Mouse (Mus musculus) lung, postnatal 0 days (tissue): ENCODE results near the gene Vpreb3. TPM values are rescaled to one million over a fixed set of nuclear protein-coding genes. Genes with fewer than 3 reads are reported as not detected.

ENCODE experiments used
- ATAC-seq: fragments of 200-750 bp; cut with Nextera tagmentation; 2 replicates; pipeline ENCODE4 v1.8.0; 2017; ENCODE audit warnings: moderate library complexity
- DNase-seq: peaks from one replicate; pipeline ENCODE4 v3.0.0-alpha.2; 2016; ENCODE audit warnings: low spot score
- H3K27ac ChIP-seq: fragments of 300-500 bp; sonication (generic); 2 replicates; pipeline ENCODE4 v1.5.1; 2014; ENCODE audit warnings: antibody characterized with exemption, mild to moderate bottlenecking, low read length, mixed read lengths
- H3K27me3 ChIP-seq: fragments of 300-500 bp; sonication (generic); replicated peaks from 2 replicates; pipeline ENCODE4 v1.6.1; 2014; ENCODE audit warnings: low read length, mixed read lengths; ENCODE audit not compliant: insufficient read depth
- H3K36me3 ChIP-seq: fragments of 300-500 bp; sonication (generic); 2 replicates; pipeline ENCODE4 v1.6.1; 2014; ENCODE audit warnings: low read length, mixed read lengths; ENCODE audit not compliant: insufficient read depth
- H3K4me1 ChIP-seq: fragments of 300-500 bp; sonication (generic); 2 replicates; pipeline ENCODE4 v1.6.1; 2014; ENCODE audit warnings: antibody characterized with exemption, low read depth, low read length, mixed read lengths; ENCODE audit not compliant: insufficient read depth
- H3K4me2 ChIP-seq: fragments of 300-500 bp; sonication (generic); replicated peaks from 2 replicates; pipeline ENCODE4 v1.6.1; 2014; ENCODE audit warnings: low read depth, mild to moderate bottlenecking, low read length, moderate library complexity, mixed read lengths
- H3K4me3 ChIP-seq: fragments of 300-500 bp; sonication (generic); 2 replicates; pipeline ENCODE4 v1.5.1; 2014; ENCODE audit warnings: low read depth, low read length
- H3K9ac ChIP-seq: fragments of 300-500 bp; sonication (generic); replicated peaks from 2 replicates; pipeline ENCODE4 v1.6.1; 2014; ENCODE audit warnings: low read depth, mild to moderate bottlenecking
- H3K9me3 ChIP-seq: fragments of 300-500 bp; sonication (generic); 2 replicates; pipeline ENCODE4 v1.6.1; 2016; ENCODE audit warnings: low read length, mixed read lengths
- CTCF ChIP-seq: IDR thresholded peaks from 2 replicates; pipeline ENCODE4 v1.5.1; 2016; ENCODE audit warnings: antibody characterized with exemption, mild to moderate bottlenecking
- EP300 ChIP-seq: IDR thresholded peaks from 2 replicates; pipeline ENCODE4 v1.6.1; 2016; ENCODE audit warnings: antibody characterized with exemption, mild to moderate bottlenecking, control low read depth
- WGBS: fragments of 180-500 bp; shearing (Covaris S2); extraction: QIAGEN DNeasy Blood & Tissue Kit; methylation state at CpG from one replicate; pipeline ENCODE4 v1.1.7; 2014; 5-methylcytosine and 5-hydroxymethylcytosine counted together
- polyA plus RNA-seq: library from polyadenylated mRNA; unstranded; fragments of >200 nt; fragmentation: Nextera tagmentation; extraction: Ambion mirVana; gene quantifications from 2 replicates; pipeline ENCODE4 v1.2.1, GENCODE M21; 2015

Vpreb3 gene
- polyA plus RNA-seq, 1 experiment from 2014 or later = 8.8 TPM

- Histone ChIP-seq H3K36me3 (no peaks in the 10 kb centered on the region), H3K27ac (no peak overlapping the region), H3K27me3 (no peaks in the 10 kb centered on the region), H3K4me2 (no peak overlapping the region), H3K9me3 (no peaks in the 10 kb centered on the region), H3K4me3 (no peak overlapping the region), H3K4me1 (no peaks in the 10 kb centered on the region), H3K9ac (no peak overlapping the region)
- DNase-seq = no peak
- no peak for TF ChIP-seq EP300
- no peak for TF ChIP-seq CTCF
- 83% methylated on average over 11 of the region's 11 CpGs for WGBS
- no peak for ATAC-seq
These were observed 52.6 kb downstream of the Vpreb3 start for GRCm38 (mm10) chr10:75995463-75995862.

GRCm38 (mm10) chr10:75996315-75996714 is 53.5 kb downstream of the Vpreb3 start:
- H3K4me1 ChIP-seq = no peaks in the 10 kb centered on the region
- no peak for DNase-seq
- no peak overlapping the region for H3K27ac ChIP-seq
- H3K4me2 ChIP-seq = no peak overlapping the region
- TF ChIP-seq CTCF (no peak), EP300 (no peak)
- no peak for ATAC-seq
- H3K4me3 ChIP-seq = no peak overlapping the region
- no peaks in the 10 kb centered on the region for H3K9me3 ChIP-seq
- 15% methylated on average over 3 of the region's 3 CpGs for WGBS
- no peaks in the 10 kb centered on the region for H3K36me3 ChIP-seq
- no peaks in the 10 kb centered on the region for H3K27me3 ChIP-seq
- H3K9ac ChIP-seq = no peak overlapping the region

Other genes starting within 250 kb of the Vpreb3 start
- 33.1 and 34.5 TPM in 2 replicates for gene Cabin1, start 178.7 kb upstream of the Vpreb3 start, polyA plus RNA-seq
- gene Ddt, start 169.6 kb upstream of the Vpreb3 start, polyA plus RNA-seq = 70.6 and 81.5 TPM in 2 replicates
- gene Gm20441, start 162.1 kb upstream of the Vpreb3 start, polyA plus RNA-seq = not detected in 2 replicates
- gene Gstt3, start 161.6 kb upstream of the Vpreb3 start, polyA plus RNA-seq = 56.6 and 58.9 TPM in 2 replicates
- 36.4 and 38.3 TPM in 2 replicates for gene Gstt1, start 144.5 kb upstream of the Vpreb3 start, polyA plus RNA-seq
- not detected in 2 replicates for gene Gstt4, start 120.5 kb upstream of the Vpreb3 start, polyA plus RNA-seq
- 40.6 and 44.7 TPM in 2 replicates for gene Gstt2, start 105.6 kb upstream of the Vpreb3 start, polyA plus RNA-seq
- gene Mif, start 82.8 kb upstream of the Vpreb3 start, polyA plus RNA-seq = 280 and 356 TPM in 2 replicates
- 1.2 TPM in 2 replicates for gene Derl3, start 49.6 kb upstream of the Vpreb3 start, polyA plus RNA-seq
- 109 TPM in 2 replicates for gene Smarcb1, start 21.4 kb upstream of the Vpreb3 start, polyA plus RNA-seq
- gene Chchd10, start 9.9 kb upstream of the Vpreb3 start, polyA plus RNA-seq = 299 and 347 TPM in 2 replicates
- 118 and 127 TPM in 2 replicates for gene Mmp11, start 6.6 kb upstream of the Vpreb3 start, polyA plus RNA-seq
- gene Gm867, start 2.4 kb upstream of the Vpreb3 start, polyA plus RNA-seq = 5.5 and 6.0 TPM in 2 replicates
- 0.12 TPM in 1 of 2 replicates, not detected in the other for gene Gm5134, start 11.5 kb downstream of the Vpreb3 start, polyA plus RNA-seq
- gene Zfp280b, start 89.6 kb downstream of the Vpreb3 start, polyA plus RNA-seq = 8.8 and 9.4 TPM in 2 replicates
- gene Slc5a4b, start 167.9 kb downstream of the Vpreb3 start, polyA plus RNA-seq = 0.04 TPM in 1 of 2 replicates, not detected in the other
- not detected in 2 replicates for gene Slc5a4a, start 204.4 kb downstream of the Vpreb3 start, polyA plus RNA-seq